Mouse (Mus musculus): ENCODE measurements at regions not wholly inside any gene's neighbourhood (a gene's known extent, or its start where the extent isn't known, plus 50 kb on each side); places are given as distances from the start of the nearest gene placed in this dataset.

GRCm38 (mm10) chr8:83837637-83838378 is 62.1 kb upstream of the Adgrl1 start:
- no peak for DNase-seq (ENCODE audit: low spot score in 2 of 2)

DNA sequence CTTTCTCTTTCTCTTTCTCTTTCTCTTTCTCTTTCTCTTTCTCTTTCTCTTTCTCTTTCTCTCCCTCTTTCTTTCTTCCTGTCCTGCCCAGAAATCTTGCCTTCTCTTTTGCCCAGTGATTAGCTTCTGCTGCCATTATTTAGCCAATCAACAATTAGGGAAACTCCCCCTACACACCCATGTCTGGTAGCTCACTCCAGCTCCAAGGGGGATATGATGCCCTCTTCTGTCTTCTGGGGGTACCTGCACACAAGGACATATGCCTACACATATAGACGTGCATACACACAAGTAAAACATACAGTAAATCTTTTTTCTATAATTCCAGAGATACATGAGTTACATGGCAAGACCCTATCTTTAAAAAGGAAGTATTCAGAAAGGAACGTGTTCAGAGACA is 70.1 kb upstream of the Adgrl1 start:
- no peak for DNase-seq (ENCODE audit: low spot score in 2 of 2)

DNA sequence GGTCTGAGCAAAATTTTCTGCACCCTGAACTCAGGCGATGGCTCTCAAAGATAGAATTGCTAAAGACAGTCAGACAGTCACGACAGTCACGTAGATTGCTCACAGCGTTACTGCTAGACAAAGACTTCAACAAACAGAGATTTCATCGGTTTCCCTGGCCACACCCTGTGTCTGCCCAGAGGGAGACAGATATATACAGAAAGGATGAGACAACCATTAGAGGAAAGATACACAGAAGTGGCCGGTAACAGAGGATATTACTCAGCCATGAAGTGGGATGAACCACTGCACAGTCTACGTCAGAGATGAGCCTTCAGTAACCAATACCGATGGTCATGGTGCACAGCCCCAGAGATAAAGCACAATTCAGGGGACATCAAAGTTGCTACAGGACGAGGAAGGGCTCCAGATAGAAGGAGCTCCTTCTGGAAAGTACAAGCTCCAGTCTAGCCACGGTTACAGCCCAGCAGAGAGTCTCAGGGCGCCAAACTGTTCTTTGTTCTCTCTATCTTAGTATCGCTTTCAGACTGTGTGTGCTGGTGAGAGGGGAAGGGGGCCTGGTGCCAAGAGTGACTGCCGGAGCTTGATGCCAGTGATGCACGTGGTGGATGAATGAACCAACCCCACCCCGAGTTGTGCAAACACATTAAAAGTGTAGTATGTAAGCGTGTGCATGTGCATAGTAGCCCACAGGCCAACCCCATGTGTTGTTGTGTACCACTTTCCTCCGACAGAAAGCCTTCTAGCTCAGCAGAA is 74.8 kb upstream of the Adgrl1 start:
- DNase-seq (ENCODE audit: low spot score in 2 of 2) = no peak

- no peak for DNase-seq (ENCODE audit: low spot score in 2 of 2)
Measured at GRCm38 (mm10) chr8:83819086-83819485, 78.0 kb upstream of the Adgre5 start.

- DNase-seq (ENCODE audit: low spot score in 2 of 2) = no peak
Measured at GRCm38 (mm10) chr8:83810651-83811050, 69.5 kb upstream of the Adgre5 start.

GRCm38 (mm10) chr8:83805612-83806011 is 64.5 kb upstream of the Adgre5 start:
- DNase-seq (ENCODE audit: low spot score in 2 of 2) = no peak

DNA sequence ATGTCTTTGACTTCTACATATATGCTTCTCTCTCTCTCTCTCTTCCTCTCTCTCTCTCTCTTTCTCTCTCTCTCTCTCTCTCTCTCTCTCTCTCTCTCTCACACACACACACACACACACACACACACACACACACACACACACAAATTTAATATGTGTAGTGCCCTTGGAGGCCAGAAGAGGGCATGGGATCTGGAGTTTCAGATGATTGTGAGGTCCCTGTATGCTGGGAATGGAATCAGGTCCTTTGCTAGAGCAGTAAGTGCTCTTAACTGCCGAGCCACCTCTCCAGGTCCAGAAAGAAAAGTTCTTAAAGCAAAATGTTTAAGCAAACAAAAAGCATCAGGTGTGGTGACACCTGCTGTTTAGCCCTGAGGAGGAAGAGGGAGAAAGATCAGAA is 62.2 kb upstream of the Adgre5 start:
- DNase-seq (ENCODE audit: low spot score in 2 of 2) = peak; percentile 6 to 28

DNA sequence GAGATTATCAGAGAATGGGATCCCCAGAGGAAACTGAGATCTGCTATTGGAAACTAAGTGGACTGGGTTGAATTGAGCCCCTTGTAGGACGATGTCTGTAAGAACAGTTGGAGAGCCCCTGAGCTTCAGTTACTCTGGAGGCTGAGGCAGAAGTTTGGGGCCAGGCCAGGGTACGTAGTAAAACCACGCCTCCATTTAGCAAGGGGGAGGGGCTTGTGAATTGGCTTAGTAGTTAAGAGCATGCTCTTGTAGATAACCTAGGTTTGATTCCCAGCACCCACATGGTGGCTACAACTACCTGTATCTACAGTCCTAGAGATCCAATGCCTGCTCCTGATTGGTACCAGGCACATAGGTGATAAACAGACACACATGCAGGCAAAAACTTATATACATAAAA is 61.4 kb upstream of the Adgre5 start:
- DNase-seq (ENCODE audit: low spot score in 2 of 2) = no peak

GRCm38 (mm10) chr8:83799607-83799950 is 58.5 kb upstream of the Adgre5 start:
- no peak for DNase-seq (ENCODE audit: low spot score in 2 of 2)

DNA sequence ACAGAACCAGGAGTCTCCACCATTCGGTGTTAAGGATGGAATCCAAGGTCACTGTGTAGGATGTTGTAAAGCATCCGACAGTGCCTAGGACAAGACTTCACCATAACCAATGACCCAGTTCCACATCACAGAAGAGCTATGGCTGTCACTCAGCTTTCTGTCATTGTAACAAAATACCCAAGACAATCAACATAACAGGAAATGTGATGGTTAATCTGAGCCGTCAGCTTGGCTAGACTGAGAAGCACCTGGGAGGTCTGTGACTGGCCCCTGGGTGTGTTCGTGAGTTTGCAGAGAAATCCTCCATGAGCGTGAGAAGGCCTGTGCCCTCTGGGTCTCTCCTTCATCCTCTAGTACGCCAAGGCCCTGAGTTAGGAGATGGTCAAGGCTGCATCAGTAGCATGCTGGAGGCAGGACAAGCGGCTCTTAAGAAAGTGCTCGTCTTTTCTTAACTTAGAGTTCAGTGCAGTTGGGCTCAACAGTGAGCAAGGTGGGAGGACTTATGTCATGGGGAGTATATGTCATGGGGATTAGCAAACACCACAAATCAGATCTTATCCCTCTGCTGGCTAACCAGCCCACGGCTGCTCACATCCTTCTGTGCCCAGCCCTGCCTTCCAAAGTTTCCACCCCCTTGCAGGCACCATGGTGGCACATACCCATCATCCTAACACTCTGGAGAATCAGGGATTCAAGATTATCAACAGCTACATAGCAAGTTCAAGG is 57.9 kb upstream of the Adgre5 start:
- DNase-seq (ENCODE audit: low spot score in 2 of 2) = no peak

DNA sequence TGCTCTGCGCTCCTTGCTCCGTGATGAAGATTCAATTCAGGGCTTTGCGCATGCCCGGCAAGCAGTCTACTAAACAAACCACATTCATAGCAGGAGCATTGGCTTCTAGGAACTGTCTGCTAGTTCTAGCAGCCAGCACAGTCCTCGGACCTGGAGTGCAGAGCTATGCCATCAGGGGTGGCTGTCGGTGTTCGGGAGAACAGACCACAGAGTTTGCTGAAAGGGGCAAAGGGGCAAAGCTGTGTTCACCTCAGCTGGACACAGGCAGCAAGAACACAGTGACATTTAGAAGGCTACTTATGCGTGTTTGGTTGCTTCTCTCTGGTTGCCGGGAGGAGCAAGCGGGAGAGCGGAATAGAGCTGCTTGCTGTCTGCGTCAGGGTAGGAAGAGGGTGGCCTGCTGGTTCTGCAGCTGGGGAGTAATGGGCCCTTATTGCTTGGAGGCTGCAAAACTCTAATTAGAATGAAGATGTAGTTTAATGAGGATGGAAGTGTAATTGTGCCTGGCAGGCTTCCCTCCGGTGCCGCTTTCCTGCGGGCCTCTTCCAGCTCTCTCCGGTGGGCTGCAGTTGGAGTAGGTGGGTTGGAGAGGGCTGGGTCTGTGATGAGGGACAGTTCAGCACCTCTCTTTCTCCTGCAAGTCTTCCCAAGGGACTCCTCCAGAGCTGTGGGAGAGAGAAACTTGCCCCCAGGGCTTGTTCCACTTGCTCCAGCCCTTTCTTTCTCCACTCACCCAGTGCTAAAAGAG is 52.5 kb upstream of the Adgre5 start:
- DNase-seq (ENCODE audit: low spot score in 2 of 2) = no peak

All from natural killer cell, adult 2 months (primary cell).